Mouse (Mus musculus) kidney, postnatal 0 days (tissue): ENCODE data around the gene Aplf. TPM values are rescaled to one million over a fixed set of nuclear protein-coding genes. Genes with fewer than 3 reads are reported as not detected.
A peak's percentile ranks its signal among the peaks of the same experiment; 100 is the strongest.

Source experiments
- ATAC-seq: fragments of 200-750 bp; cut with Nextera tagmentation; replicated peaks from 2 replicates; pipeline ENCODE4 v1.8.0; 2017; ENCODE audit warnings: low read depth, moderate number of reproducible peaks, moderate TSS enrichment, moderate library complexity; ENCODE audit not compliant: low FRiP score
- DNase-seq: peaks from one replicate; pipeline ENCODE4 v3.0.0-alpha.2; 2016; ENCODE audit warnings: low spot score
- H3K27ac ChIP-seq: fragments of 300-500 bp; sonication (generic); 2 replicates; pipeline ENCODE4 v1.5.1; 2014; ENCODE audit warnings: mild to moderate bottlenecking
- H3K27me3 ChIP-seq: fragments of 300-500 bp; sonication (generic); 2 replicates; pipeline ENCODE4 v1.6.1; 2014; ENCODE audit warnings: low read length, mixed read lengths; ENCODE audit not compliant: insufficient read depth
- H3K36me3 ChIP-seq: fragments of 300-500 bp; sonication (generic); 2 replicates; pipeline ENCODE4 v1.6.1; 2014; ENCODE audit warnings: low read length, mixed read lengths; ENCODE audit not compliant: insufficient read depth
- H3K4me1 ChIP-seq: fragments of 300-500 bp; sonication (generic); replicated peaks from 2 replicates; pipeline ENCODE4 v1.6.1; 2014; ENCODE audit warnings: antibody characterized with exemption, low read length, mixed read lengths; ENCODE audit not compliant: insufficient read depth
- H3K4me2 ChIP-seq: fragments of 300-500 bp; sonication (generic); 2 replicates; pipeline ENCODE4 v1.6.1; 2014; ENCODE audit warnings: mild to moderate bottlenecking, low read length, moderate library complexity, mixed read lengths
- H3K4me3 ChIP-seq: fragments of 300-500 bp; sonication (generic); replicated peaks from 2 replicates; pipeline ENCODE4 v1.5.1; 2014; ENCODE audit warnings: low read depth, low read length
- H3K9ac ChIP-seq: fragments of 300-500 bp; sonication (generic); 2 replicates; pipeline ENCODE4 v1.6.1; 2014; ENCODE audit warnings: low read depth, low read length
- H3K9me3 ChIP-seq: fragments of 300-500 bp; sonication (generic); replicated peaks from 2 replicates; pipeline ENCODE4 v1.6.1; 2016; ENCODE audit warnings: low read length, inconsistent platforms, mixed read lengths
- CTCF ChIP-seq: IDR thresholded peaks from 2 replicates; pipeline ENCODE4 v1.5.1; 2016; ENCODE audit warnings: antibody characterized with exemption, low read depth, mild to moderate bottlenecking, moderate library complexity
- WGBS: fragments of 180-500 bp; shearing (Covaris S2); extraction: QIAGEN DNeasy Blood & Tissue Kit; methylation state at CpG from one replicate; pipeline ENCODE4 v1.1.7; 2014; 5-methylcytosine and 5-hydroxymethylcytosine counted together
- polyA plus RNA-seq: library from polyadenylated mRNA; unstranded; fragments of >200 nt; fragmentation: Nextera tagmentation; extraction: Ambion mirVana; gene quantifications from 2 replicates; pipeline ENCODE4 v1.2.1, GENCODE M21; 2015

Aplf gene
- polyA plus RNA-seq, 1 experiment from 2014 or later: 12.7 TPM

DNA sequence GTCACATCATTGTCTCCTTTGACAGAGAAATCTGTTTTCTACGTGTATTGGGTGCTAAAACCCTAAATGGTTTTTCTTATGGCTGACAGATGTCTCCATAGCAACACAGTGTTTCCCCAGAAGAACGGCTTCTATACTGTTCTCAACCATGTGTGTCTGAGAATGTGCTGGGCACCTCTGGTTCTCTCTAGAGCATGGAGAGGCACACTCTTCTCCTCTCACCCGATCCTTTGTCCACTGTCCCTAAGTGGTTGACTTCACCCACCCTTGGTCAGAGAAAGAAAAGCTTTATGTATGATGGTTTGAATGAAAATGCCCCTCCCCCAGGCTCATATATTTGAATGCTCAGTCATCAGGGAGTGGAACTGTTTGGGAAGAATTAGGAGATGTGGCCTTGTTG, 8.4 kb upstream of the Aplf start:
- Histone ChIP-seq H3K9me3 (no peaks in the 10 kb centered on the region), H3K9ac (no peak overlapping the region), H3K36me3 (no peaks in the 10 kb centered on the region), H3K27ac (no peak overlapping the region), H3K27me3 (no peaks in the 10 kb centered on the region), H3K4me3 (no peak overlapping the region), H3K4me2 (no peak overlapping the region), H3K4me1 (no peaks in the 10 kb centered on the region)
- no peak for ATAC-seq
- no peak for TF ChIP-seq CTCF
- no peak for DNase-seq
- WGBS: 65% methylated on average over 3 of the region's 3 CpGs

- ATAC-seq (no peak), DNase-seq (no peak)
- 54% methylated on average over 4 of the region's 4 CpGs for WGBS
- peak overlapping the region; percentile 3; the same call in 1 of the 2 replicates for H3K27ac ChIP-seq
- H3K4me1 ChIP-seq: no peaks in the 10 kb centered on the region; the same call in 1 of the 2 replicates
- peak overlapping the region; percentile 43 for H3K4me2 ChIP-seq
- H3K27me3 ChIP-seq: no peaks in the 10 kb centered on the region
- H3K36me3 ChIP-seq: no peaks in the 10 kb centered on the region
- H3K9ac ChIP-seq: no peak overlapping the region
- H3K4me3 ChIP-seq: no peak overlapping the region
- no peaks in the 10 kb centered on the region for H3K9me3 ChIP-seq
- no peak for TF ChIP-seq CTCF
Measured at GRCm38 (mm10) chr6:87672661-87673060, 668 bp upstream of the Aplf start.

- no peak for DNase-seq
- H3K27ac ChIP-seq: peak overlapping the region; percentile 63; the same call in 1 of the 2 replicates
- H3K4me1 ChIP-seq: no peaks in the 10 kb centered on the region; the same call in 1 of the 2 replicates
- peak overlapping the region; percentile 65 for H3K9ac ChIP-seq
- 5% methylated on average over 8 of the region's 8 CpGs for WGBS
- no peak for ATAC-seq
- no peaks in the 10 kb centered on the region for H3K36me3 ChIP-seq
- TF ChIP-seq CTCF: no peak
- H3K27me3 ChIP-seq: no peaks in the 10 kb centered on the region
- no peaks in the 10 kb centered on the region for H3K9me3 ChIP-seq
- peak overlapping the region; percentile 74 for H3K4me3 ChIP-seq
- H3K4me2 ChIP-seq: peak overlapping the region; percentile 95
Measured at GRCm38 (mm10) chr6:87671353-87671752, 640 bp downstream of the Aplf start.

- peak; percentile 86 for DNase-seq
- no peak overlapping the region for H3K4me3 ChIP-seq
Measured at GRCm38 (mm10) chr6:87669894-87670588, 2.0 kb downstream of the Aplf start.

GRCm38 (mm10) chr6:87668733-87669132, 3.3 kb downstream of the Aplf start:
- Histone ChIP-seq H3K27me3 (no peaks in the 10 kb centered on the region), H3K9me3 (no peaks in the 10 kb centered on the region), H3K36me3 (no peaks in the 10 kb centered on the region), H3K9ac (no peak overlapping the region), H3K27ac (no peak overlapping the region), H3K4me2 (no peak overlapping the region), H3K4me3 (no peak overlapping the region), H3K4me1 (no peaks in the 10 kb centered on the region; the same call in 1 of the 2 replicates)
- no peak for ATAC-seq
- DNase-seq: no peak
- no peak for TF ChIP-seq CTCF
- 91% methylated on average over 3 of the region's 3 CpGs for WGBS

More at GRCm38 (mm10) chr6:87669894-87670588, 2.0 kb downstream of the Aplf start:
- Histone ChIP-seq H3K36me3 (no peaks in the 10 kb centered on the region), H3K27ac (no peak overlapping the region), H3K27me3 (no peaks in the 10 kb centered on the region), H3K9ac (no peak overlapping the region), H3K4me1 (no peaks in the 10 kb centered on the region; the same call in 1 of the 2 replicates), H3K4me2 (no peak overlapping the region), H3K9me3 (no peaks in the 10 kb centered on the region)
- peak; percentile 86 for TF ChIP-seq CTCF
- 40% methylated on average over 7 of the region's 7 CpGs for WGBS
- ATAC-seq: no peak

GRCm38 (mm10) chr6:87667804-87668203, 4.2 kb downstream of the Aplf start:
- ATAC-seq (no peak), DNase-seq (no peak)
- Histone ChIP-seq H3K4me1 (no peaks in the 10 kb centered on the region; the same call in 1 of the 2 replicates), H3K27me3 (no peaks in the 10 kb centered on the region), H3K4me3 (no peak overlapping the region), H3K27ac (no peak overlapping the region), H3K36me3 (no peaks in the 10 kb centered on the region), H3K4me2 (no peak overlapping the region), H3K9ac (no peak overlapping the region), H3K9me3 (no peaks in the 10 kb centered on the region)
- TF ChIP-seq CTCF: no peak
- WGBS: 79% methylated on average over 8 of the region's 8 CpGs
